Mouse (Mus musculus) kidney, postnatal 0 days (tissue): ENCODE measurements around the gene Top1. TPM values are rescaled to one million over a fixed set of nuclear protein-coding genes. Genes with fewer than 3 reads are reported as not detected.

Experiments
- ATAC-seq: fragments of 200-750 bp; cut with Nextera tagmentation; replicated peaks from 2 replicates; pipeline ENCODE4 v1.8.0; 2017; ENCODE audit warnings: low read depth, moderate number of reproducible peaks, moderate TSS enrichment, moderate library complexity; ENCODE audit not compliant: low FRiP score
- DNase-seq: peaks from one replicate; pipeline ENCODE4 v3.0.0-alpha.2; 2016; ENCODE audit warnings: low spot score
- H3K27ac ChIP-seq: fragments of 300-500 bp; sonication (generic); 2 replicates; pipeline ENCODE4 v1.5.1; 2014; ENCODE audit warnings: mild to moderate bottlenecking
- H3K27me3 ChIP-seq: fragments of 300-500 bp; sonication (generic); 2 replicates; pipeline ENCODE4 v1.6.1; 2014; ENCODE audit warnings: low read length, mixed read lengths; ENCODE audit not compliant: insufficient read depth
- H3K36me3 ChIP-seq: fragments of 300-500 bp; sonication (generic); 2 replicates; pipeline ENCODE4 v1.6.1; 2014; ENCODE audit warnings: low read length, mixed read lengths; ENCODE audit not compliant: insufficient read depth
- H3K4me1 ChIP-seq: fragments of 300-500 bp; sonication (generic); replicated peaks from 2 replicates; pipeline ENCODE4 v1.6.1; 2014; ENCODE audit warnings: antibody characterized with exemption, low read length, mixed read lengths; ENCODE audit not compliant: insufficient read depth
- H3K4me2 ChIP-seq: fragments of 300-500 bp; sonication (generic); 2 replicates; pipeline ENCODE4 v1.6.1; 2014; ENCODE audit warnings: mild to moderate bottlenecking, low read length, moderate library complexity, mixed read lengths
- H3K4me3 ChIP-seq: fragments of 300-500 bp; sonication (generic); replicated peaks from 2 replicates; pipeline ENCODE4 v1.5.1; 2014; ENCODE audit warnings: low read depth, low read length
- H3K9ac ChIP-seq: fragments of 300-500 bp; sonication (generic); 2 replicates; pipeline ENCODE4 v1.6.1; 2014; ENCODE audit warnings: low read depth, low read length
- H3K9me3 ChIP-seq: fragments of 300-500 bp; sonication (generic); replicated peaks from 2 replicates; pipeline ENCODE4 v1.6.1; 2016; ENCODE audit warnings: low read length, inconsistent platforms, mixed read lengths
- CTCF ChIP-seq: IDR thresholded peaks from 2 replicates; pipeline ENCODE4 v1.5.1; 2016; ENCODE audit warnings: antibody characterized with exemption, low read depth, mild to moderate bottlenecking, moderate library complexity
- WGBS: fragments of 180-500 bp; shearing (Covaris S2); extraction: QIAGEN DNeasy Blood & Tissue Kit; methylation state at CpG from one replicate; pipeline ENCODE4 v1.1.7; 2014; 5-methylcytosine and 5-hydroxymethylcytosine counted together
- polyA plus RNA-seq: library from polyadenylated mRNA; unstranded; fragments of >200 nt; fragmentation: Nextera tagmentation; extraction: Ambion mirVana; gene quantifications from 2 replicates; pipeline ENCODE4 v1.2.1, GENCODE M21; 2015

Gene Top1
- polyA plus RNA-seq, 1 experiment from 2014 or later = 56.2 TPM

DNA sequence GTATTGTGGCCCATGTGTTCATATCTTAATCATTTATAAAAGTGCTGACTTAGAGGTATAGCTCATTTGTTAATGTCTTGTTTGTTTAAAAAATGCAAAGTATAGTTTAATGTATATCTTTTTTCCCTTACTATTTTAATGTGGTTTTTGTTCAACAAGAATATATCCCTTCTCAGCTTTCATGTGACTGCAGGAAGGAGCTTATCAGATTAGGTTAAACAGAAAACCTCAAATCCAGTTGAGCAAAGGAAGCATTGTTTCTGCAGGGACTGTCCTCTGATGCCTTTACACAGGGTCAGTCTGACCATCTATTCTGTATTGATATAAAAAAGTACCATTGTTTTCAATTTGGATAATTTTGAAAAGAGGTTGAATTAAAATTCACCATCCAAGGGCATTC, 57.1 kb downstream of the Top1 start:
- H3K27me3 ChIP-seq = no peaks in the 10 kb centered on the region
- no peak overlapping the region for H3K9ac ChIP-seq
- no peaks in the 10 kb centered on the region for H3K4me1 ChIP-seq
- DNase-seq (no peak), ATAC-seq (no peak)
- H3K36me3 ChIP-seq = peaks cover 37% of the 10 kb centered on the region
- TF ChIP-seq CTCF = no peak
- no peaks in the 10 kb centered on the region for H3K9me3 ChIP-seq
- no peak overlapping the region for H3K4me3 ChIP-seq
- H3K4me2 ChIP-seq = no peak overlapping the region
- H3K27ac ChIP-seq = no peak overlapping the region

DNA sequence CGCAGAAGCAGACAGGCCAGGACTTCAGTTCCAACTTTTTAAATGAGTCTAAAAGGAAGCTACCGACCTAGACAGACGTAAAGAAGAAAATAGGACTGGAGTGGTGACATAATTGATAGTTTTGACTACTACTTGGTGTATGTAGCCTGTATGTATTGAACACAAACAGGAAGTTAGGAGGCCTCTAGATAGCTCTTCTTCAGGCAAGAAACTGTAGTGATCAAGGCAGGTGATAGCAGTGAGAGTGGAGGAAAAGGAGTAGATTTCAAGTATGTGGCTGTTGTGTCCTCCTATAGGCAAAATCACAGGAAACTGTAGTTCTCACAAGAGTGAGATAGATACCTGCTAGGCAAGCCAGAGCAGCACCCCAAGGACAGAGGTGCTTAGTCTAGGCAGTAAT, 62.0 kb downstream of the Top1 start:
- 86% methylated on average over 3 of the region's 3 CpGs for WGBS
- no peaks in the 10 kb centered on the region for H3K27me3 ChIP-seq
- H3K36me3 ChIP-seq = peaks cover 45% of the 10 kb centered on the region
- no peaks in the 10 kb centered on the region for H3K9me3 ChIP-seq
- ATAC-seq (no peak), DNase-seq (no peak)
- no peak overlapping the region for H3K4me2 ChIP-seq
- H3K9ac ChIP-seq = no peak overlapping the region
- H3K27ac ChIP-seq = no peak overlapping the region
- TF ChIP-seq CTCF = no peak
- H3K4me3 ChIP-seq = no peak overlapping the region
- no peaks in the 10 kb centered on the region for H3K4me1 ChIP-seq

DNA sequence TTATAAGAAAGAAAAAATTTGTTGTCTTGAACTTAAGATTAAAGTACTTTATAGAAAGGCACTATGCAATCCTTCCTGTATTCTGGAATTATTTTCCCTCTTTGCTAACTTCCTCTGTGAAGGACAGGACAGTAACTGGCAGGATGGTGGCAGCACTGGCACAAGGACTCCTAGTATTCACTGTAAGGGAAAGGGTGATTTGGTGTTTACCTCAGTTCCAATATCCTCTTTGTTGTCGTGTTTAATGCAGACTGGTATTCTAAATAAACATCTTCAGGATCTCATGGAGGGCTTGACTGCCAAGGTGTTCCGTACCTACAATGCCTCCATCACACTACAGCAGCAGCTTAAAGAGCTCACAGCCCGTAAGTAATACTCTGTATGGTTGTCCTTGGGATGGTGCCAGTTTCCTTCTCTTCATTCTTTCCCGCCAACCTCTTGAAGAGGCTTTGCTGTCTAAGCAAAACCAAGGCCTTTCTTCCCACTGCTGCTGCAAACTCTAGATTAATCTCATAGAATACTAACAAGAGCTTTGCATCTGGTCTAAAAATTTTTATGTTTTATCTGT, 69.9 kb downstream of the Top1 start:
- Histone ChIP-seq H3K4me3 (no peak overlapping the region), H3K36me3 (peaks cover 72% of the 10 kb centered on the region), H3K27ac (no peak overlapping the region), H3K4me2 (no peak overlapping the region), H3K9me3 (no peaks in the 10 kb centered on the region), H3K9ac (no peak overlapping the region), H3K27me3 (no peaks in the 10 kb centered on the region), H3K4me1 (no peaks in the 10 kb centered on the region)
- 78% methylated on average over 4 of the region's 4 CpGs for WGBS
- ATAC-seq (no peak), DNase-seq (no peak)
- peak; percentile 15; the same call in 1 of the 2 replicates for TF ChIP-seq CTCF

DNA sequence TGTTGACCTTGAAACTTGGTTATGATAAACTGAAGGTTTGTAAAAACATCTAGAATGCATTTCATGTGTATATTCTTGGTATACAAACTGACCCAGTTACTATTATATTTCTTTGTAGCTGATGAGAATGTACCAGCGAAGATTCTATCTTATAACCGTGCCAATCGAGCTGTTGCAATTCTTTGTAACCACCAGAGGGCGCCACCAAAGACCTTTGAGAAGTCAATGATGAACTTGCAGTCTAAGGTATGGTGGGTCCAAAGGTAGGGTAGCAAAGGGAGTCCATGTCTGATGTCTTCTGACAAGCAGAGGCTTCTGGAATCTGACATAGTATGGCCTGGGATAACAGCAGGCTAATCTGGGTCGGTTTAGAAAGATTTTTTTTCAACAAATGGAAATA, 71.6 kb downstream of the Top1 start:
- H3K27ac ChIP-seq = no peak overlapping the region
- 75% methylated on average over 5 of the region's 5 CpGs for WGBS
- TF ChIP-seq CTCF = peak; percentile 81
- no peaks in the 10 kb centered on the region for H3K4me1 ChIP-seq
- no peaks in the 10 kb centered on the region for H3K9me3 ChIP-seq
- peaks cover 72% of the 10 kb centered on the region for H3K36me3 ChIP-seq
- H3K27me3 ChIP-seq = no peaks in the 10 kb centered on the region
- no peak overlapping the region for H3K4me3 ChIP-seq
- ATAC-seq (no peak), DNase-seq (peak; percentile 72)
- H3K4me2 ChIP-seq = no peak overlapping the region
- no peak overlapping the region for H3K9ac ChIP-seq

DNA sequence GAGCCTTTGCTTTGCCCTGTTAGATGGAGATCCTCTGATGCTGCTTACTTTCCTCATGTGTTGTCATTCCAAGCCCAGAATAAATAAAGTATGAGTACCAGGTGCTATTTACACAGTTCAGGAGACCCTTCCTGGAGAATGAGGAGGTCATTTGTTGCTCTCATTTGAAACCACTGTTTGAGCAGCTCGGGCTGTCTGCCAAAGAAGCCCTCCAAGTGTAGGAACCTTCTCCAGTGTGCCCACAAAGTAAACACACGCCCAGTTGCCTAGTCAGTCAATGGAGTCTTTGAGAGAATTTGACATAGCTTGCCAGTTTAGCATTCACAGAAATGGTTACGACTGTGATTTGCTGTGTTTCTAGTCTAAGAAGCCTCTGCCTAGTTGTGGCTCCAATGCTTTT, 73.1 kb downstream of the Top1 start:
- WGBS = 89% methylated on average over 3 of the region's 3 CpGs
- H3K36me3 ChIP-seq = peaks cover 76% of the 10 kb centered on the region
- no peak overlapping the region for H3K4me3 ChIP-seq
- TF ChIP-seq CTCF = no peak
- ATAC-seq (no peak), DNase-seq (no peak)
- no peak overlapping the region for H3K27ac ChIP-seq
- H3K27me3 ChIP-seq = no peaks in the 10 kb centered on the region
- no peaks in the 10 kb centered on the region for H3K9me3 ChIP-seq
- no peak overlapping the region for H3K4me2 ChIP-seq
- H3K9ac ChIP-seq = no peak overlapping the region
- no peaks in the 10 kb centered on the region for H3K4me1 ChIP-seq

DNA sequence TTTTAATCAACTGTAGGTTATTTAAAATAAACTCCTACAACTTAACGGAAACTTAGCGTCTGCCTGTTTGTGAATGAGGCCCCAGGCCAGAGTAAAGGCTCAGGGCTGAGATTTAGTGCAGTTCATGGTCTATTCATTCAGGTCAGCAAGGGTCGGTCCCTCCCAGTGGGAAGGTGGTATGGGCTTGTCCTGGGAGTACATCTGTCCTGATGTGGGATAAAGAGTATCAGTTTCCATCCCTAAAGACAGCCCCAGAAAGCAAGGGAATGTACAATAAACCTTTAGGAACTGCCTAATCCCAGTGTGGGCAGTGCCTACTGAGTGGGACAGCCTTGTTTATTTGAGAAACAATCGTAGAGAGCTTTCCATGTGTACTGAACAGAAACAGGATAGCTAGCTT, 77.0 kb downstream of the Top1 start:
- no peak for TF ChIP-seq CTCF
- no peak overlapping the region for H3K4me3 ChIP-seq
- H3K36me3 ChIP-seq = peaks cover 58% of the 10 kb centered on the region
- no peak overlapping the region for H3K27ac ChIP-seq
- H3K9ac ChIP-seq = no peak overlapping the region
- H3K4me1 ChIP-seq = no peaks in the 10 kb centered on the region
- ATAC-seq (no peak), DNase-seq (peak; percentile 52)
- H3K27me3 ChIP-seq = no peaks in the 10 kb centered on the region
- H3K4me2 ChIP-seq = no peak overlapping the region
- 38% methylated on average over 4 of the region's 4 CpGs for WGBS
- H3K9me3 ChIP-seq = no peaks in the 10 kb centered on the region
